Mouse (Mus musculus) right cerebral cortex, adult 18-20 months (tissue): ENCODE measurements around the gene Ccl19.
"Not testable (repeated sequence)": the region's sequence is repeated elsewhere in the genome, so short reads cannot be mapped to it uniquely, and the experiment has no call there.

Source experiments
- DNase-seq: peaks from one replicate; pipeline ENCODE4 v3.0.0; 2022; ENCODE audit warnings: mixed read lengths

The Ccl19 gene

DNA sequence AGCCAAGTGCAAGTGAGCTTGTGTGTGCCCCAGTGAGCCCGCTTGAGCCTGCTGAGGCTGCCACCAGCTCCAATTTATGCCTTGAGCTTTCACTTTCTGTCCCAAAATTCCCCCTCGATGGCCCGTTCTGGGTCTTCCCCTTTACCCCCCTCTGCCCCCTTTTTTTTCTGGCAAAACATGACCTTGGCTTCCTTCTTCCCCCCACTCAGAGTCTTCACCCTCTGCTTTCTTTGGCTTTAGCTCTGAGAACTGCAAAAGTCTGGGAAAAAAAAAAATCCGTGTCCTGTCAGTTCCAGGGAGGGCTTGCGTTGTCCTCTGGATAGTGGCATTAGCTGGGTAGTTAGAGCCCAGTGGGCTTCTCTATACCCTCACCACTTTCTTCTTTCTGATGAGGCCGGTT lies at the start of gene Ccl19:
TSS of gene Ccl19 (minus strand) at position 101 of the 400 bp plus-strand sequence.
- DNase-seq = not testable (repeated sequence)

DNA sequence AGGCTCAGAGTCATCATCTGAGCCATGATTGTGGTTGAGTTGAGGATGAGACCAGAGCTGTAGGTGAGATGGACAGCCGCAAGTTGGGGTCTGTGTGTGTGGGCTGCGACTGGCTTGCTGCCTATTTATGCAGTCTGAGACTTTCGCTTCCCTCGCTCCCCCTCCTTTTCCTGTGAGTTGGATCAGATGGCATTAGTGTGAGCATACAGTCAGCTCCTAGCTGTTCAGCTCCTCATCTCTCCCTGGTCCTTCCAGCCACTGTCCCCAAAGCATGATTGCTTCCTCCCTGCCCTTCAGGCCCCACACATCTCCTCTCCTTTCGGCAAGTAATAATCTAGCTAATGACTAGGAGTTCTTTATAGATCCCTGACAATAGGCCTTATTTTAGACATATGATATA lies 17.5 kb upstream of the Ccl19 start, which contains the start of gene Ccl21a:
TSS of gene Ccl21a (minus strand) at position 101 of the 400 bp plus-strand sequence.
- not testable (repeated sequence) for DNase-seq

DNA sequence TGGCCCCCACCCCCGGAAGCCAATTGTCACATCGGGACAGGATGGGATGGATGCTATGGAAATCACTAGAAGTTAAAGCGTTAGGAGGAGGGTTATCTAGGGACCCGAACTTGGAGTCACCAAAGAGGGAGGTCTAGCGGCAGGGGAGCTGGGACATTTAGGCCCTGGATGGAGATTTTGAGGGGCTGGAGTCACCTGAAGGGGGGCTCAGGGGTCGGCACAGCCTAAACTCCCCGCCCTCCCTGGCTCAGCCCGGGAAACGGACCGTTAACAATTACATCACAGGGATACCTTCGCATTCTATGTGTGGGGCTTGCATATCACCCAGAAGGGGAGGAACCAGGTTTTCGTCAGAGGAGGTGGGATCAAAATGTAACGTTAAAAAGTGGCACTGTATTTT lies 21.1 kb downstream of the Ccl19 start, which contains the start of gene 4930578G10Rik:
TSS of gene 4930578G10Rik (plus strand) at position 301 of the 400 bp plus-strand sequence.
- DNase-seq = not testable (repeated sequence)
